Mouse (Mus musculus): ENCODE data around the gene Ntng2. TPM values are rescaled to one million over a fixed set of nuclear protein-coding genes. Genes with fewer than 3 reads are reported as not detected.

Ntng2 gene
- total RNA-seq, 2 experiments from 2014 or later, result 2.3 TPM; not detected in 1

- peak; percentile 59; the same call in 1 of the 2 replicates for ATAC-seq (replicated peaks; ENCODE audit: low FRiP score, low TSS enrichment, poor library complexity, severe bottlenecking)
Measured at GRCm38 (mm10) chr2:29194547-29195463, 58.0 kb downstream of the Ntng2 start.

- ATAC-seq (replicated peaks; ENCODE audit: low FRiP score, low TSS enrichment, poor library complexity, severe bottlenecking), result no peak
Measured at GRCm38 (mm10) chr2:29193819-29194546, 58.8 kb downstream of the Ntng2 start.

GRCm38 (mm10) chr2:29192629-29193278 is 60.1 kb downstream of the Ntng2 start:
- ATAC-seq (replicated peaks; ENCODE audit: low FRiP score, low TSS enrichment, poor library complexity, severe bottlenecking), result 0 out of 2 replicates have a peak, but pooled peaks have one; percentile 47

DNA sequence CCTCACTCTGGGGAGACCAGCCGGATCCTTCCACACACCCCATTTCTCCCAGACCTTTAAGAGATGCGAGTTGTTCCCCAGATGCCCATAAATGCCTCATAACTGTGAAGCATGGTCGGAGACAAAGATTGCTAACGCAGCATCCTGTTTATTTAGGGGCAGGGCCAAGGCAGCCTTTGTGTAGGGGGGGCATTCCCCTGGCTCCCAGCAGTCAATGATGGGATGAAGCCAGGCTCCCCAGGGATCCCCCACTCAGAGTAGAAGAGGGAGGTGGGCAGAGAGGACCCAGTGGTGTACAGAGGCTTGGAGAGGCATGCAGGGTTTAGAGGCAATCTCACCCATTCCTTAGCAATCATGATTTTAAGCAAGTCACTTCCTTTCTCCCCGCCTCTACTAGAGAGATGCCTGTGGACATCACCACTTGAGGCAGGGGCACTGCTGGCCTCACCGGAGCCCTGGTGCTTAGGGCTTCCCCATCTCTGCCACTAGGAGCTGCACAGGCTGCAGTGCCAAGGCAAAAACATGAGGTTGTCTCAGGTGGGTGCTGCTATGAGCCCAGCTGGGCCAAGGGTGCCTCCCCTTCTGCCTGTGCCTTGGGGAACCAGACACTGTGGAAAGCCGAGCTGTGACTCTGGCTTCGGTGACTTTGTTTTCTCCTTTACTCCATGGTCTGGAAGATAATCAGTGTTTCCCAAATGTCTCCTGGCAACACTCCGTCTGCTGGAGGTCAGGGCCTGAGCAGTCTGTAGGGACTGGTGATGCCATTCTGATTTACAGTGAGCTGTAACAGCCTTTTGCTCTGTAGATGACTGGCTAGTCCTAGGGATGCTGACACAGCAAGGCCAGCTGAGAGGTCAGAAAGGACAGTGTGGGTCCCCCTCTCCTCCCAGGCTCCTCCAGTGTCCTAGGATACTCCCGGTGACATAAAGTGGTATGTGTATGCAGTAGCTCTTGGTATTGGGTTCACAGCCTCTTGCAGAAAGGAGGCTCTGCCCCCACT is 61.3 kb downstream of the Ntng2 start:
- ATAC-seq (replicated peaks; ENCODE audit: low FRiP score, low TSS enrichment, poor library complexity, severe bottlenecking), result no peak

DNA sequence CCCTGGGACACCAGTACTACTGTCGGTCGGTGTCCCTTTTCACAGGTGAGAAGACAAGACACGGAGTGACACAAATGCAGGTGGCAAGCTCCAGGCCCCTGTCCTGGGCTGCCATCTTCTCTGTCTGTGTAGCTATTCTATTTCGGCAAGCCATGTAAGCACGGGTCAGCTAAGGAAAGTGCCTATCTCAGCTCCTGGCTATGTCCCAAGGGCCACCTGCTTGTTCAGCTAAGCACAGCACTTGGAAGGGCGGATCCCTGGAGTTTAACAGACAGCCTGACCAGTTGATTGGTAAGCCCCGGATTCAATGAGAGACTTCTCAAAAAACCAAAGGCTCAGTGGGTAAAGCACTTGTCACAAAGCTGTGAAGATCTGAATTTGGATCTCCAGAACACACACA is 62.4 kb downstream of the Ntng2 start:
- ATAC-seq (replicated peaks; ENCODE audit: low FRiP score, low TSS enrichment, poor library complexity, severe bottlenecking), result no peak

GRCm38 (mm10) chr2:29186209-29186608 is 66.6 kb downstream of the Ntng2 start:
- no peak for ATAC-seq (replicated peaks; ENCODE audit: low FRiP score, low TSS enrichment, poor library complexity, severe bottlenecking)

- ATAC-seq (replicated peaks; ENCODE audit: low FRiP score, low TSS enrichment, poor library complexity, severe bottlenecking), result no peak
Measured at GRCm38 (mm10) chr2:29183266-29183924, 69.4 kb downstream of the Ntng2 start.

GRCm38 (mm10) chr2:29181111-29181510 is 71.7 kb downstream of the Ntng2 start:
- ATAC-seq (replicated peaks; ENCODE audit: low FRiP score, low TSS enrichment, poor library complexity, severe bottlenecking), result no peak

DNA sequence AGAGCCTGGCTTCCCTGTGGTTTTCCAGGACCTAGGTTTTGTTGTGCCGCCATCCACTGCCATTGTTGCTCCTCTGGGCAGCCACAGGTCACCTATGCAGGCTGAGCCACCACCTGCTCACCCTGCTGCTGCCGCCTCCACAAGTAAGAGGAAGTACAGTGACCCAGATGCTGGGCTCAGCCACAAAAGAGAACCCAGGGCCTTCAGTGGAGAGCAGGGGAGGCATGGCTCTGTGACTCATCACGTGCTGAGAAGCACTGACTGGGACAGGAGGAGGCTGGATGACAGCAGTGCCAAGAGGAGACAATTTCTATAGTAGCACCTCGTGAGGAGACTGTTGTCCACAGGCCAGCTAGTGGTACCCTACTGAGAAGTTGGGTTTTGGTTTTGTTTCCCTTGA is 73.0 kb downstream of the Ntng2 start:
- no peak for ATAC-seq (replicated peaks; ENCODE audit: low FRiP score, low TSS enrichment, poor library complexity, severe bottlenecking)

GRCm38 (mm10) chr2:29174887-29175286 is 77.9 kb downstream of the Ntng2 start:
- no peak for ATAC-seq (replicated peaks; ENCODE audit: low FRiP score, low TSS enrichment, poor library complexity, severe bottlenecking)

DNA sequence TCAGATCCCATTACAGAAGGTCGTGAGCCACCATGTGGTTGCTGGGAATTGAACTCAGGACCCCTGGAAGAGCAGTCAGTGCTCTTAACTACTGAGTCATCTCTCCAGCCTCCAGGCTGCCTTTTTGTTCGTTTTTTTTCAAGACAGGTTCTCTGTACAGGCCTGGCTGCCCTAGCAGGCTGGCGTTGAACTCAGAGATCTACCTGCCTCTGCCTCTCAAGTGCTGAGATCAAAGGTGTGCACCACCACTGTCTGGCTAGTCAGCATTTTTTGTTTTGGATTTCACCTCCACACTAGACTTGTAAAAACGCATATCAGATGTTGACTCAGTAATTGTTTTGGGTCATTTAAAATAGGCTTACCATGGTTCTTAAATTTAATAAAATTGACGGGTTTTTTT is 84.7 kb downstream of the Ntng2 start:
- ATAC-seq (replicated peaks; ENCODE audit: low FRiP score, low TSS enrichment, poor library complexity, severe bottlenecking), result no peak

DNA sequence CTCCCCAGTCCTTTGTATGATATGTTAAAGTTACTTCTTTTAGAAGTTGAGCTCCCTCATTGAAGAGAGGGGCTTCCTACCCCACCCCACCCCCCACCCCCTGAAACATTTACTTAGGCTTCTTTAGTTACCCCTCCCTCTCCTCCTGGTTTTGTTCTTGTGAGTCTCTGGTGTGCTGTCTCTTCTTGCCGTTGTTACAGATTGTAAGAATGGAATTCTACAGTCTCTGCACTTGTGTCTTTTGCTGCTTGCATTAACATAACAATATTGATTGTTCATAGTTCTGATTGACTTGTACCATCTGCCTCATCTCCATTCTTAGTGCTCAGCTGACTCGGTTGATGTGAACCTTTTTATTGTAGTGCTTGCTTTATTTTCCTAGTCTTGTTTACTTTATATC is 100.9 kb downstream of the Ntng2 start:
- no peak for ATAC-seq (replicated peaks; ENCODE audit: low FRiP score, low TSS enrichment, poor library complexity, severe bottlenecking)

Other genes with a start within 250 kb of the Ntng2 start
- gene Cfap77, start 197.9 kb downstream of the Ntng2 start, total RNA-seq (2014; fragmentation: Nextera tagmentation), result 2.4 TPM in 1 of 2 replicates, not detected in the other
- 2.2 TPM in 1 of 2 replicates, not detected in the other for gene Cfap77, start 197.9 kb downstream of the Ntng2 start, total RNA-seq (2017)
- gene Ttf1, start 192.7 kb downstream of the Ntng2 start, total RNA-seq (2014; fragmentation: Nextera tagmentation), result 23.8 and 24.3 TPM in 2 replicates
- gene Ttf1, start 192.7 kb downstream of the Ntng2 start, total RNA-seq (2017), result 20.0 and 22.5 TPM in 2 replicates
- gene Setx, start 128.8 kb downstream of the Ntng2 start, total RNA-seq (2014; fragmentation: Nextera tagmentation), result 31.7 and 51.4 TPM in 2 replicates
- 60.2 and 116 TPM in 2 replicates for gene Setx, start 128.8 kb downstream of the Ntng2 start, total RNA-seq (2017)
- gene Med27, start 93.8 kb upstream of the Ntng2 start, total RNA-seq (2014; fragmentation: Nextera tagmentation), result 33.2 and 40.7 TPM in 2 replicates
- 12.8 and 15.7 TPM in 2 replicates for gene Med27, start 93.8 kb upstream of the Ntng2 start, total RNA-seq (2017)

Measured in megakaryocyte-erythroid progenitor cell, adult 5-6 weeks (primary cell).